Mouse (Mus musculus) urinary bladder, postnatal 25 days (tissue): Measurements from ENCODE around the gene Rrp36.

Experiments
- DNase-seq: peaks from one replicate; pipeline ENCODE4 v3.0.0; 2022; ENCODE audit warnings: low spot score

The Rrp36 gene

DNA sequence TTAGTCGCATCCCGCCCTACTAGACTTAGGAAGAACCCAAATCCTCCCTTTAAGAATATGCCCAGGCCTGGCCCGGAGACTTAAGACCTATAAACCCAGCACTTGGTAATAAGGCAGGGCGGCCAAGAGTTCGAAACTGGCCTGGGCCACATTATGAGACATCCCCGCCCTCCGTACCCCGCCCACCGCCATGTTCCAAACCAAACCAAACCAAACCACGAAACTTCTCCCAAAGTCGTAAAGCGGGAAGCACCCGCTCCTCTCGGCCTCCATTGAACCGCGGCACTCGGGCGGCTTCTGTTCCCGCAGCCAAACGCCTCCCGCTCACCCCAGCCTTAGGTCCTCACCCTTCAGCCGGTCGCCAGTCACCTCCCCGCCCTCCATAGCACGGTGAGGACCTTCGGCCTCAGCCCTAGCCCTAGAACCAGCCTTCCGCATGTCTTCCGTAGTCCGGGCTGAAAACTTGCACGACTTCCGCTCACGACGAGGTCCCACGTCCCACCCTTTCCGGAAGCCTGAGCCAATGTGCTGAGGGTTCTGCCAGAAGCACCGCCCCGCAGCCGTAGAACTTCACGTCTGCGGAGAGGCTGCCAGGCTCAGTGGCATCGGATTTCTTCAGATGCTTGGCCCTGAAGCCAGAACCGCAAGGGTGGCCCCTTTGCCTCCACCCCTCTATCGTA, at the start of gene Rrp36:
Gene Rrp36 (minus strand): TSS at position 503 of the 680 bp plus-strand sequence.
- peak; percentile 83 for DNase-seq

DNA sequence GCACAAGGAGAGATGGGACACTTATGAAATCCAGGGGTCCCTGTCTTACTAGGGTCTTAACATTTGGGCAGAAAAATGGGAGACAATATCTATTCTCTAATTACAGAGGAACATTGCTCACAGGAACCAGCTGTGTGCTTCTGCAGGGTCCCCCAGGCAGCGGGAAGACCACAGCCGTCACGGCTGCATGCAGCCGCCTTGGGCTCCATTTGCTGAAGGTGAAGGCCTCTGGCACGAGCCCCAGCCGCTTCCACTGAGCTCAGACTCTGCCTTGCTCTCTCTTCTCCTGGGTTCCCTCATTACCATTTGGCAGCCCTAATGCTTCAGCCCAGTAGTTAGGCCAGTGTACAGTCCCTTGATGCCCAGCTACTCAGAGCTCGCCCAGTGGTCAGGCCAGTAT, 46.9 kb upstream of the Rrp36 start:
- no peak for DNase-seq

DNA sequence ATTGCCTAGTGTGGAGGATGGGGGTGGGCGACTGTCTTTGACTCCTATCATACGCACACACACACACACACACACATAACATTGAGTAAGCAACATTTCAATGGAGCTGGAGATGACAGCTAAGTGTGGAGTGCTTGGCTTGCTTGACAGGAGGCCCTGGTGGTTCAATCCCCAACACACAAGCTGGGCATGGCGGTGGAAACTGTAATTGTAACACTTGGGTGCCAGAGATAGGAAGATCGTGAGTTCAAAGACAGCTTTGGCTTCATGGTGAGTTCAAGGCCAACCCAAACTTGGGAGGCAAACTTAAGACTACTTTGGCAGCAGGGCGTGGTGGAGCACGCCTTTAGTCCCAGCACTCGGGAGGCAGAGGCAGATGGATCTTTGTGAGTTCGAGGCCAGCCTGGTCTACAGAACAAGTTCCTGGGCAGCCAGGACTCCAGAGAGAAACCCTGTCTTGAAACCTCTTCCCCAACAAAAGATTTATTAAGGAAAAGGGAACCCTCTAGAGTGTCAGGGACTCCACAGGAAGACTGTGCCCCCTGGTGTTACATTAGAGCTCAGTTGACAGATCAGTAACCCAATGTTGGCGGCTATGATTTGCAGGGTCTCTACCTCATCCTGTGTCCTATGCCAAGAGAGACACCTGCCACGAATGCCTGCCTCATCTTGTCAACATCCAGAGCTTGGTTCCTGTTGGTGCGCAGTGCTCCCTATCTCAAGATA, 40.8 kb upstream of the Rrp36 start:
- no peak for DNase-seq

DNA sequence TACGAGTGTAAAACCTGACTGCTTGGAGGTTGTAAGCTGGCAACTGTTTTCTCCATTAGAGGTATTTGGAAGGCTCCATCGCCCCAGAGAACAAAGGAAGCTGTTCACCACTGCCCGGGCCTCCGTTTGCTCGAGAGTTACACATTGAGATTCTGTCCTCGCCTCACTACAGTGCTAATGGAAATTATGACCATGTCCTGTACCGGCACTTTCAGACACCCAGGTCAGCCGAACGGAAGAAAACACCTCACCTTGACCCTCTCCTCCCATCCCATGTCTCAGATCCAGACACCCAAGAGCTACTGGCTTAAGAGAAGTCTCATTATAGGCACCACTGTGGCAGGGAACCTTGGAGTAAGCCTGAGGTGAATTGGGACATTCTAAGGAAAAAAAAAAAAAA, 39.7 kb upstream of the Rrp36 start:
- DNase-seq, result no peak

DNA sequence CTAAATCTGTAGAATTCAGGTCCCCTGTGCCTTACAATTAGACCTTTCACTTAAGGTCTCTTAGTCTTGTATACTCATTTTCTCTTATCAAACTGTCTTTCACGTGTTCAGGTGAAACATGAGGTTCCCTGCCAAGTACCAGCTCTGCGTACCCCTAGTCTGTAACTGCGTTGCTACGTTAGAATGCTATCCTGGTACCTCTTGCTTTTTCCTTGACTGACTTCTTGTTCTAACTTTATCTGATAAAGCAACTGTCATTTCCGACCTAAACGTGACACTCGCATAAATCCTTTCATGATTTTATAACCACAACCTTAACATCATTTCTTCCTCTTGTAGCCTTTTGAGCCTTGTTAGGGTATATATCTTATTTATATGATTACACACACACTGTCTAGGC, 38.3 kb upstream of the Rrp36 start:
- DNase-seq, result no peak

DNA sequence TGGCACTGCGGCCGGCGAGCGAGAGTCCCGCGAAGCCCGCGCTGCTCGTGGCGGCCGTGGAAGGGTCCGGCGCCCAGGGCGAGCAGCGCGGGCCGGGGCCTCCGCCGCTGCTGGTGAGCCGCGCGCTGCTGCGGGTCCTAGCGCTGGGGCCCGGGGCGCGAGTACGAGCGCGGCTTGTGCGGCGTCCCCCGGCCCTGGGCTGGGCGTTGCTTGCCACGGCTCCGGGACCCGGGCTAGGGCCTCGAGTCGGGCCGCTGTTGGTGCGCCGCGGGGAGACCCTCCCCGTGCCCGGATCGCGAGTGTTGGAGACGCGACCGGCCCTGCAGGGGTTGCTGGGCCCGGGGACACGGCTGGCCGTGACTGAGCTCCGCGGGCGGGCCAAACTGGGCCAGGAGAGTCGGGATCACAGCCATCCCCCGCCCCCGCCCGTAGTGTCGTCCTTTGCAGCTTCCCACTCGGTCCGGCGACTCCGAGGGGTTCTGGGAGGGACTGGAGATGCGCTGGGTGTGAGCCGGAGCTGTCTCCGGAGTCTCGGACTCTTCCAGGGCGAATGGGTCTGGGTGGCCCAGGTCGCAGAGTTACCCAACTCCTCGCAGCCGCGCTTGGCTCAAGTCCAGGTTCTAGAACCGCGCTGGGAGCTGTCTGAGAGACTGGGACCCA, 37.6 kb upstream of the Rrp36 start:
- DNase-seq, result peak; percentile 58

DNA sequence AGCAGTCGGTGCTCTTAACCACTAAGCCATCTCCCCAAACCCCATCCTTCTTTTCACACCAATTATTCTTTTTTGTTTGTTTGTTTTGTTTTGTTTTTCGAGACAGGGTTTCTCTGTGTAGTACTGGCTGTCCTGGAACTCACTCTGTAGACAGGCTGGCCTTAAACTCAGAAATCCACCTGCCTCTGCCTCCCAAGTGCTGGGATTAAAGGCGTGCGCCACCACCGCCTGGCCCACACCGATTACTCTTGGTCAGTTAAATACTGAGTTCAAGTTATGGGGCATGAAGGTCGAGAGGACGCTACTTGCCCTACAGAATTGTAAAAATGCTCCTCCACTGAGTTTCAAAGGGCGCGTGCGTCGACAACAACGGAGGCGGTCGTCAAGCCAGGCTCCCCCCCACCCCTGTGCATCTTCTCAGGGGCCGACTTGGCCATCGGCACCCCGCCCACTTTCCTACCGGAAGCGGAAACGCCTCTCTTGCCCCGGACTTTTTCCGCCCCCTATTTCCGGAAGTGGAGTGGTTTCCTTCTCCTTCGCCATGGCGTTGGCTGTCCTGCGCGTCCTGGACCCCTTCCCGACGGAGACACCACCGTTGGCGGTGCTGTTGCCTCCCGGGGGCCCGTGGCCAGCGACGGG, 36.9 kb upstream of the Rrp36 start, which contains the start of gene Pex6:
Gene Pex6 (plus strand): TSS at position 505 of the 639 bp plus-strand sequence.
- peak; percentile 89 for DNase-seq

DNA sequence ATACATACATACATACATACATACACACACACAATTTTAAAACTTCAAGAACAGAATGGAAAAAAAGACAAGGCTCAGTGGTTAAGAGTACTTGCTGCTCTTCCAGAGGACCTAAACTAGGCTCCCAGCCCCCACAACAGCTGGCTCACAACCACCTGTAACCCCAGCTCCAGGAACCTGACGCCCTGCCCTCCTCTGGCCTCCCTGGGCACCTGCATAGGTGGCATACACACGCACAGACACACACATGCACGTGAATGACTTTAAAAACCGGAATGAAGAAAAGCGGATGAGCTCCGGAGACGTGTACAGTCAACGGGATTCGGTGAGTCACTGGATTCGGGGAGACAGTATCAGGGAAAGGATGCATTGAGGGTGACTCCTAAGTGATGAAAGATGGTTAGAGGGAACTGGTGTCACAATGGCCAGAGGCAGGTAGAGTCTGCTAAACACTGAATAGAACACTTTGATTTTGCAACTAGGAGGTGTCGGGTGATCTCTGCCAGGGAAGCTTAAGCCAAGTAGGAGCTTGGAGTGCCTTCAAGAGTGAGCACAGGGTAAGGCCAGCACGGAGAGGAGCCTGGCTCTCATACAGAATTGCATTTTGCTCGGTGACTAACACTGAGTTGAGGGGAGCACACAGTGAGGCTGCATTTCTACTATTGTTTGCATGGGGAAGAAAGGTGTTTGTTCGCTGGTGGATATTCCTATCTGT, 32.4 kb upstream of the Rrp36 start:
- DNase-seq, result no peak

DNA sequence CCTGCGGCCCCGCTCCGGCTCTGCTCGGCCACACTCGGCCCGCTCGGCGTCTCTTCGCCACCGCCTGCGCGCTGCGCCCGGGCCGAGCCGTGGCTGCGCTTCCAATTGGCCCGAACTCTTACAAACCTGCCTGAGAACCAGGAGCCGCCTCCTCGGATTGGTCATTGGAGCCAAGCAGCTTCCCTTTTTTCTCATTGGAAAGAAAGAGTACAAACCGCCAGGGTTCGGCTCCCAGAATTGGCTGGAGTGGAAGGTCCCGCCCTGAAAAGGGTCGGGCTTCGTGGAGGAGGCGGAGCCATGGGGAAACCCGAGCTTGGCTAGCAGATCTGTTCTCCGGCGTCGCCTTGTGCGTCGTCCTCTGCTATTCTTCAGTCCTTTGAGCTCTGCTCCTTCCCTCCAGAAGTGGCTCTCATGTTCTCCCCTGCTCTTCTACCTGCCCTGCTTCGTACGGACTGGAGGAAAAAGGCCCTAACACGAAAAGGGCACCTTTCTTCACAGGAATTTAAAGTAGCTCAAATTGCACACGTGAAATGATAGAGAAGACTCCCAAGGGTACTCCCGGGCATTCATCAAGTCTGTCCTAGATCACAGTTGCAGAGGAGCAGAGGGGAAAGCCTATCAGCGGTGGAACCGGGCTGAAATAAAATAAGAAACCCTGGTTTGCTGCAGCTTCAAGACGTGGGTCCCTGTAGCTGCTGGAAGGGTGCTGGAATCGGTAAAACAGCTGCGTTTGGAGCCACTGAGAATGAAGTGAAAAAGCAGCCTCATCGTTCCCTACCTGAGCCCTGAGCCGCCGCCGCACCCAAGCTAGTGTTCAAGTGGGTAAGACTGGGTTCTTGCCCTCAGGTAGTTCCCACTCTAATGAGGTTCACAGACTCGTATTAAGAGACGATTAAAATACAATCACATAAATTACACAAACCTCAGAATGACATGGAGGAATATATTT, 31.0 kb upstream of the Rrp36 start, which contains the start of gene Ppp2r5d:
Gene Ppp2r5d (minus strand): TSS at position 225 of the 949 bp plus-strand sequence.
- DNase-seq, result peak; percentile 88

DNA sequence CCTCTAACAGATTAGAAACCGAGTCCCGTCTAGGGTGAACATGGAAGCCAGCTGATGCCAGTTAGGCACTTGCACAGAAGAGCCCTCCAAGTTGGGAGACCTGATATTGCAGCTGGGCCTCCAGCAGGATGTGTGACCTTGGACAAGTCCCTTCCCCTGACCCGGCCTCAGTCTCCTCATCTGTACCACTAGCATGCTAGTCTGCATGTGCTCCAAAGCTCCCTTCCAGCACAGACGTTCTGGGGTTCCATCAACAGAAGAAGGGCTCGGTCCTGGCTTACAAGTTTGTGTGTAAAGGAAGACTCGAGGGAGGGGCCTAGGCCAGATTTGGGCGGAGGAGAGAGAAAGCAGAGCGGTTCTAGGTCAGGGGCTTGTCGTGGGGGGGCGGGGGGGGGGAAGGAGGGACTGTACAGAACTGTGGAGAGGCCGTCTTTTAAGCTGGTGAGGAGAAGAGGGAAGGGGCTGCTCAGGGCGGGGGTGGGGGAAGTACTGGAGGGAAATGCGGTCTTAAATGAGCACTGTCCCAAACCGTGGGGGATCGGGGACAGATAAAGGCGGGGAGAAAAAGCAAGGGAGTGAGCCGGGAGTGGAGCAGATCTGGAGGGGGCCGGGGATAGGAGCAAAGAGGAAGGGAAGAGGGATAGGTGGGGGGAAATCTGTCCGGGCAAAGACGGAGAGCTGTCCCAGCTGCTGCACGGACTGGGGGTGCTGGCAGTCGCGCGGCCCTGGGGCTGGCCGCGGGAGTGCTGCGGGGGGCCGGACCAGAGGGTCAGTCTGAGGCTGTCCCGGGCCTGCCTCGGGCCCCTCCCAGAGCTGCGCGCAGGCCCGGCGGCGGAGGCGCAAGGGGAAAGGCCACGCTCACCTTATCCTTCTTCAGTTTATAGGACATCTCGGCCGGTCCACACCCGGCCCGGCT, 30.1 kb upstream of the Rrp36 start:
- DNase-seq, result no peak

DNA sequence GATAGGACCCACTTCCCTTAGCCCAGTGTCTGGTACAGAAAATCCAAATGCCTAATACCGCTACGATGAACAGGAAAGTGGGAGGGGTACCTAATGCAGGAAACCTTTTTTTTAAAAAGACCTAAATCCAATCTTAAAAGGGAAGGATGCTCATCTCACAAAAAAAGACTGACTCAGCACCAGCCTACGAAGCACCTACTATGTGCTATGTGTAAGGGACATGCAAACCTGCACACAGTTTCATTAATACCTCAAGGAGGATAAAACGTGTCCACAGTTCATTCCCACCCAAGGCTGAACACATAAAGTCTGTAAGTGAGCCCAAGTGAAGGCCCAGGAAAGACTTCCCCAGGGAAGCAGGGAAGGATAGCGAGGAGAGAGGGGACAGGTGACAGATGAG, 28.4 kb upstream of the Rrp36 start:
- DNase-seq, result no peak

DNA sequence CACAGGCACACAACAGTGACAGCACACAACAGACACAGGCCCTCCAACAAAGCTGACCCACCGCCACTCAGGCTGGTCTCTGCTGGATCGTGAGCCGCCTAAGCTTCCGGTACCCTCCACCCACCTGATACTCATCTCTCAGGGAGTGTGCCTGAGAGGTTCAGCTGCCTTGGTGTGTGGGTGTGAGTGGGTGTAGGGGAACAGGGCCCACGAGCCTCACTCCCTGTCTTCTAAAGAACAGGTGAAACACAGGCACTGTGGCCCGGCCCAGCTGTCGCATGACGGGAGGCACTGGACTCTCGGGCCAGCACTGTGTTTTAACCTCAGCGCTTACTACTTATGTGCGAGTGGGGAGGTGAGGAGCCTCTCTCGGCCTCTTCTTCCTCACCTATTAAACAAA, 27.9 kb upstream of the Rrp36 start:
- no peak for DNase-seq

DNA sequence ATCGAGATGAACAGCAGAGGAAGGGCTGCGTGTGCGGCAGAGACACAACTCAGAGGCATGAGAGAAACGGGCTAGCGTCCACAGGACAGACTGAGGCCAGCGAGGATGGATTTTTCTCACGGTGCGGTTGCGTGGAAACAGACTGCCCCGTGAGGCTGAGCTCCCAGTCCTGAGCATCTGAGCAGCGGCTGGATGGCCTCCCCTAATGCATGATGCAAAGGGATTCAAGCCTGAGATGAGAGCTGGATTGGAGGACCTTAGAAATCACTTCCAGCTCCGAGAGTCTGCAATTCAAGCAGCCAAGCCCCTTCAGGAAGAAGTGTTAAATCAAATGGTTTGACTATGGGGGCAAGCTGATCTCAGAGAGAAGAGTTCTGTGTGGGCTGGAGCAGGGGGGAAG, 27.3 kb upstream of the Rrp36 start:
- no peak for DNase-seq

DNA sequence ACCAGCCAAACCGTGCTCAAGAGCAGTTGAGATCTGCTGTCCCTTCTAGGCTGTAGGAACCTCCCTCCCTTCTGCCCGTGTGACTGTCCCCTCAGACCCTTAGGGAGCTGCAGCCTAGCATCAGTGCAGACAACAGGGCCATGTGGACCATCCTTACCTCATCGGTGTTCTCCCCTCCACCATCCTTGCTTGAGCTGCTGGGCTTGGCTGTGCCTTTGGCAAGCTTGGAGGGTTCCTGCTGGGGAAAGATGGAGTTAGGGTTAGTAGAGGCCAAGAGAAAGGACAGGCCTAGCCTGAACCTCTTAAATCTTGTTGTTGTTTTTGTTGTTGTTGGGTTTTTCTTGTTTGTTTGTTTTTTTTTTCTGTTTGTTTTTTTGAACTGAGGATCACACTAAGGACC, 25.8 kb upstream of the Rrp36 start:
- DNase-seq, result no peak

DNA sequence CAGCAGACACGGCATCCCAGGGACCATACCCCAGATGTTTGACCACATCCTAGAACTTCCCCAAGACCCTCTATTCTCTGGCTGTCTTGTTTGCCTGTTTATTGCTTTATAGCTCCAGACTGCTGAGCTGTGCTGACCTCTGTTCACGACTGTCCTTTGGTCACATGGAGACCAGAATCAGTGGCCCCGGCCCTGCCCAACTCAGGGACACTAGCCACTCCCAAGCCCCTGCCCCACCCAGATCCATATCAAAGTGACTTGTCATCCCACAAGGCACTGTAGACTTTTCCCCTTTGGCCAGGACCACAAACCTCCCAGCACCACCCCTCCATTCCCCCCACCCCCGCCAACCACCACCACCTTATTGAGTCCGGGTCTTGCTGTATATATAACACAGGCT, 25.1 kb upstream of the Rrp36 start:
- no peak for DNase-seq

DNA sequence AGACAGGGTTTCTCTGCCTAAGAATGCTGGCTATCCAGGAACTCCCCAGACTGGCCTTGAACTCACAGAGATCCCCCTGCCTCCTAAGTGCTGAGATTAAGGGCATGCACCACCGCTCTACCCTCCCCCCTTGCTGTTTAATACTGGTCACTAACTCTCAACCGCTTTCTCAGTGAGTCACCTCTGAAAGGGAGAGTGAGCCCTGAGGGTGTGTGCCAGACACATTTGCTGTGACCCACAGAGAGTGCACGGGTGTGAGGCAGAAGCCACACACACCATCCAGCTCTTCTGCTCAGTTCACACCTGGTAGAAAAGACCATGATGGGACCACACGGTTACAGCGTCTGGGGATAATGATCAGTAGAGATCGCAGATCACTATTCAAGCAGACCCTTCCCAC, 24.4 kb upstream of the Rrp36 start:
- no peak for DNase-seq

DNA sequence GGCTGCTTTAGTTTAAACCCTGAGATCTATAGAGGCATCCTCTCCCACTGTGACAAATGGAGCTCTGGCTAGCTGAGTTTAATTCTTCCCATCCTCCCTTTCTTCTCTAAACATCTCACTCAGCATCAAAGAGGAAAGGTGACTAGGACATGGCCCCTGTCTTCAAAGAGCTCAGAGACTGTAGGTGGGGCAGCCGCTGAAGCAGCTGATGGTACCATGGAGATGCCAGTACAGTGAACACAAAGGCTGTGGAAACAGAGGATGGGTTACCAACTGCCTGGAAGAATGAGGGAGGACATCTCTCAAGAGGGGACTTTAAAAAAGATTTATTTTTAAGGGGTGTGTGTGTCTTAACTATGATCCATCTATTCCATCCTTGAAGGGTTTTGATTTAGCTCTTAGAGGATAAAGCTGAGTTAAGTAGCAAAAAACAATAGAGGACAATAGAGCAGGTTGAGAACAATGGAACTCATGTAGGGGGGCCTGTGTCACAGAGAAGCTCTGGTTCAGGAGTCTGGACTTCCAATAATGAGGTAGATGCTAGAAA, 20.4 kb upstream of the Rrp36 start:
- DNase-seq, result no peak

DNA sequence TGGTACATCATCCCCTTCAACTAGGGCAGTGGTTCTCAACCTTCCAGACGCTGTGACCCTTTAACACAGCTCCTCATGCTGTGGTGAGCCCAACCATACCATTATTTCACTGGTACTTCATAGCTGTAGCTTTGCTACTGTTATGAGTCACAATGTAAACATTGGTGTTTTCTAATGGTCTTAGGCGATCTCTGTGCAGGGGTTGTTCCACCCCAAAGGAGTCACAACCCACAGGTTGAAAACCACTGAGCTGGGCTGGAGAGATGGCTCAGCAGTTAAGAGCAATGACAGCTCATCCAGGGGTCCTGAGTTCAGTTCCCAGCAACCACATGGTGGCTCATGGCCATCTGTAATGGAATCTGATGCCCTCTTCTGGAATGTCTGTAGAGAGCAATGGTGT, 17.2 kb upstream of the Rrp36 start:
- no peak for DNase-seq

DNA sequence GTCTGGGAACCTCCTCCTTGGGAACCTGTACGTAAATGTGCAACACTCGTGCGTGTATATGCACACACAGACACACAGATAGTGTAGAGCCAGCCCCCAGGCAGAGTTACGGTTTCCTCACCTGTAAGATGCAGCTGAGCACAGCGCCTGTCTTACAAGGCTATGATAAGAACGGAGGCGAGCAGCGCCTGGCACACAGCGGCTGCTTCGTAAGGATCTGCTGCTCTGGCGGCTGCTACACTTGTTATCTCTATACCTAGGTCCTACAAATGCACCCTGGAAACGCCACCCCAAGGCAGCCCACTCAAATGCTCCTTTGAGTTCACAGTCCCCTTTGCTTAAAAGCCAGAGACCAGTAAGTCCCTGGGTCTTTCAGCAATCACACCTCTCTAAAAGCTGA, 16.5 kb upstream of the Rrp36 start:
- no peak for DNase-seq
